Mouse (Mus musculus): ENCODE results near the gene Rai1. TPM values are rescaled to one million over a fixed set of nuclear protein-coding genes. Genes with fewer than 3 reads are reported as not detected.

The Rai1 gene
- total and polyA plus RNA-seq, 3 experiments: 6.6 to 22.6 (median 15.4) TPM

DNA sequence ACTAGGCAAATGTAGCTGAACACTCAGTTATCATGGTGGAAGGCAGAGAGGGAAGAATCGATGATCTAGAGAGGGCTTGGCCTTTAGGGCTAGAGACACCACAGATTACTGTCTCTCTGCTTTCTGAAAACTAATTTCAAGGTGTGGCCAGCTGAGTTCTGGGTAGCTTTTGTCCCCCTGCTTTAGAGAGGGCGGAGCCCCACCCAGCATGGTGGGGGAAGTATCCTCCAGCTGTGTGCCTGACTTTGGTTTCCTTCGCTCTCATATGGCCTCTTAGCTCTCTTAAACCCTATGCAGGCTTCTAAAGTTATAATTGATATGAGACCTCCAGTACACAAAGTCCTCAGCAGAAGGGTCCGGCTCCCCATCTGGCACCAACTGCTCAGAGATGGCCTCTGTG is 58.5 kb downstream of the Rai1 start:
- Histone ChIP-seq H3K4me1 (ENCODE audit: control insufficient read depth in 1 of 2, insufficient read depth in 2 of 2) (peaks cover 0 to 6% of the 10 kb centered on the region in 2 experiments; a peak in 1 of 4 replicates), H3K36me3 (replicated peaks in 1 of 2; ENCODE audit: control insufficient read depth in 1 of 2, insufficient read depth in 1 of 2, low read length in 1 of 2) (peaks cover 0 to 56% of the 10 kb centered on the region in 2 experiments), H3K79me2 (replicated peaks; ENCODE audit: control insufficient read depth, extremely low read depth, insufficient read depth, poor library complexity, severe bottlenecking) (no peaks in the 10 kb centered on the region), H3K27ac (ENCODE audit: insufficient read depth, low read depth) (no peak overlapping the region), H3K4me3 (replicated peaks in 1 of 3; ENCODE audit: low read depth in 2 of 3, low read length in 2 of 3, poor library complexity in 1 of 3) (no peak overlapping the region), H3K27me3 (replicated peaks) (no peaks in the 10 kb centered on the region), H3K9ac (ENCODE audit: insufficient read depth, low read depth) (no peak overlapping the region), H3K4me2 (ENCODE audit: insufficient read depth, low read depth, poor library complexity, severe bottlenecking) (no peak overlapping the region), H3K9me3 (replicated peaks; ENCODE audit: low read length) (no peaks in the 10 kb centered on the region)
- in situ Hi-C loops (cut with MboI; ENCODE audit: low pct_ligation_motif_present, low pct_unique_long_range_greater_than_20kb, low sequenced_read_pairs): no loop called here
- TF ChIP-seq MAX (IDR thresholded peaks at IDR 0.05; ENCODE audit: low read length): no peak
- TF ChIP-seq HCFC1 (IDR thresholded peaks at IDR 0.05; ENCODE audit: low read depth, low read length): no peak
- TF ChIP-seq ZNF384 (IDR thresholded peaks at IDR 0.05; ENCODE audit: low read depth, low read length): no peak
- TF ChIP-seq CHD2 (IDR thresholded peaks at IDR 0.05; ENCODE audit: low read length): no peak
- TF ChIP-seq MAFK (IDR thresholded peaks at IDR 0.05; ENCODE audit: insufficient replicate concordance, low read length): no peak
- TF ChIP-seq PAX5 (IDR thresholded peaks at IDR 0.05; ENCODE audit: low read length): no peak
- no peak for TF ChIP-seq MEF2A (IDR thresholded peaks at IDR 0.05; ENCODE audit: borderline replicate concordance, low read depth, low read length)
- no peak for TF ChIP-seq ETS1 (conservative IDR thresholded peaks at IDR 0.05; ENCODE audit: low read depth, low read length)
- no peak for TF ChIP-seq SMC3 (IDR thresholded peaks at IDR 0.05; ENCODE audit: low read depth, low read length)
- no peak for TF ChIP-seq MXI1 (IDR thresholded peaks at IDR 0.05; ENCODE audit: low read depth, low read length)
- no peak for TF ChIP-seq SIN3A (IDR thresholded peaks at IDR 0.05; ENCODE audit: low read length)
- no peak for TF ChIP-seq BHLHE40 (IDR thresholded peaks at IDR 0.05; ENCODE audit: low read depth, low read length)
- no peak for TF ChIP-seq USF2 (conservative IDR thresholded peaks at IDR 0.05; ENCODE audit: low read depth, low read length)
- TF ChIP-seq ZMIZ1 (IDR thresholded peaks at IDR 0.05; ENCODE audit: low read depth, low read length): no peak
- no peak for TF ChIP-seq IRF4 (IDR thresholded peaks at IDR 0.05; ENCODE audit: low read depth, low read length)
- dilution Hi-C loops (cut with MboI; ENCODE audit: extremely low pct_ligation_motif_present, extremely low pct_unique_long_range_greater_than_20kb, low sequenced_read_pairs): no loop called here
- DNase-seq (ENCODE audit: extremely low read depth): no peak

DNA sequence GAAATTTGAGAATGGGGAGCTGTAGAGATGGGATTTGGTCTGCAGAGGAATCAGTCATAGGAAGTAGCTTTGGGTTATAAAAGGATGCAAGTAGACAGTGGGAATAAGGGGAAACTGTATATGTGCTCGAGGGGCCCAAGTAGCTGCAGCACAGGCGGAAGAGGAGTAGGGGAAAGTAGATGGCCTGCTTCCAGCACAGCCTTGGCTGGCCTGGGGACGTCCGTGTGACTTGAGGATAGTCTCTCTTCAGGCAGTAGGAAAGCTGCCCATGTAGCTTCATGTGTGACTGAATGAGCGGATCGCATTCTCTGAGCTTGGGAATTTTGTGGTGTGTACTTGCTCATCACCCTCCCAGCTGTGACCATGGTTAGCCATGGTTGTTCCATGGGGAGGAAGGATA is 59.6 kb downstream of the Rai1 start:
- Histone ChIP-seq H3K27me3 (replicated peaks) (no peaks in the 10 kb centered on the region), H3K4me2 (ENCODE audit: insufficient read depth, low read depth, poor library complexity, severe bottlenecking) (no peak overlapping the region), H3K27ac (ENCODE audit: insufficient read depth, low read depth) (no peak overlapping the region), H3K4me3 (replicated peaks in 1 of 3; ENCODE audit: low read depth in 2 of 3, low read length in 2 of 3, poor library complexity in 1 of 3) (no peak overlapping the region), H3K9me3 (replicated peaks; ENCODE audit: low read length) (no peaks in the 10 kb centered on the region), H3K4me1 (ENCODE audit: control insufficient read depth in 1 of 2, insufficient read depth in 2 of 2) (peaks cover 0 to 6% of the 10 kb centered on the region in 2 experiments; a peak in 1 of 4 replicates), H3K79me2 (replicated peaks; ENCODE audit: control insufficient read depth, extremely low read depth, insufficient read depth, poor library complexity, severe bottlenecking) (no peaks in the 10 kb centered on the region), H3K9ac (ENCODE audit: insufficient read depth, low read depth) (no peak overlapping the region), H3K36me3 (replicated peaks in 1 of 2; ENCODE audit: control insufficient read depth in 1 of 2, insufficient read depth in 1 of 2, low read length in 1 of 2) (peaks cover 0 to 53% of the 10 kb centered on the region in 2 experiments)
- dilution Hi-C loops (cut with MboI; ENCODE audit: extremely low pct_ligation_motif_present, extremely low pct_unique_long_range_greater_than_20kb, low sequenced_read_pairs): no loop called here
- no peak for DNase-seq (ENCODE audit: extremely low read depth)
- TF ChIP-seq GABPA (IDR thresholded peaks at IDR 0.05; ENCODE audit: insufficient replicate concordance, low read depth, low read length) (no peak), CHD2 (IDR thresholded peaks at IDR 0.05; ENCODE audit: low read length) (no peak), E2F4 (IDR thresholded peaks at IDR 0.05; ENCODE audit: insufficient replicate concordance, low read depth, low read length) (no peak), PAX5 (IDR thresholded peaks at IDR 0.05; ENCODE audit: low read length) (no peak), UBTF (IDR thresholded peaks at IDR 0.05; ENCODE audit: low read depth, low read length) (no peak), TCF12 (IDR thresholded peaks at IDR 0.05; ENCODE audit: low read depth, low read length) (no peak), MYC (IDR thresholded peaks at IDR 0.05; ENCODE audit: low read depth, low read length) (no peak), ETS1 (conservative IDR thresholded peaks at IDR 0.05; ENCODE audit: low read depth, low read length) (no peak), ZNF384 (IDR thresholded peaks at IDR 0.05; ENCODE audit: low read depth, low read length) (no peak), SMC3 (IDR thresholded peaks at IDR 0.05; ENCODE audit: low read depth, low read length) (no peak), MXI1 (IDR thresholded peaks at IDR 0.05; ENCODE audit: low read depth, low read length) (no peak), POLR2AphosphoS2 (IDR thresholded peaks at IDR 0.05; ENCODE audit: low read depth, low read length) (no peak), USF2 (conservative IDR thresholded peaks at IDR 0.05; ENCODE audit: low read depth, low read length) (no peak), EP300 (IDR thresholded peaks at IDR 0.05; ENCODE audit: low read length) (no peak), CHD1 (IDR thresholded peaks at IDR 0.05; ENCODE audit: low read depth, low read length) (no peak)
- in situ Hi-C loops (cut with MboI; ENCODE audit: low pct_ligation_motif_present, low pct_unique_long_range_greater_than_20kb, low sequenced_read_pairs): no loop called here

Measured in CH12.LX (cell line).